8 mouse cellular contexts compared by ENCODE assay signal in the genomic region with DNA sequence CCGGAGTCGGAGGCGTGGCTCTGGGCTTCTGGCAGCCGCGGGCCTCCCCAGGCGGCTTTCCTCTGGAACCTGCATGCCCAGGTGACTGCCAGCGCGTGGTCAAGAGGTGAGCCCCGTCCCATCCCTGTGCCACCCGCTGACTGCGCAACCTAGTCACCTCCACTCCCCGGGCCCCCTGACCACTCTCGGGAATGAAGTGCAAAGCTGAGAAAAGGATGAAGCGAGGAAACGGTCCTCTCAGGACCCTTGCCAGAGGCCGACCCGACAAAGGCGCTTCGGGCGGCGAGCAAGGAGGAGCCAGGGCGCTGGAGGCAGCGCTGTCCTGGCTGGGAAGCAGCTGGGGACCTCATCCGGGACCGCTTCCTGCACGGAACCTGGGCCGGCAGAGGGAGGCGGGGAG. TPM values are rescaled to one million over a fixed set of nuclear protein-coding genes. Genes with fewer than 3 reads are reported as not detected.
DNase-seq lines count a peak whose midpoint lies in the region; ATAC-seq and TF ChIP-seq lines count a peak whose summit lies in the region.
"Not testable (repeated sequence)": the region's sequence is repeated elsewhere in the genome, so short reads cannot be mapped to it uniquely, and the experiment has no call there.

No protein-coding gene starts in this region.

- not testable (repeated sequence) for H3K4me1 ChIP-seq in cortical plate, adult 2 months (ENCODE audit: control insufficient read depth, insufficient read depth, low read length); forebrain, embryonic 12.5 days; heart, embryonic 15.5 days (replicated peaks); intestine, embryonic 16.5 days (ENCODE audit: control insufficient read depth, insufficient read depth, low read length); limb, embryonic 10.5 days; lung, embryonic 15.5 days; neural tube, embryonic 12.5 days

- TF ChIP-seq CTCF in cortical plate, adult 2 months (IDR thresholded peaks at IDR 0.05; ENCODE audit: extremely low read depth, insufficient read depth, low read length) = not testable (repeated sequence)

- H3K27me3 ChIP-seq in forebrain, embryonic 12.5 days; heart, embryonic 15.5 days; intestine, embryonic 16.5 days (replicated peaks; ENCODE audit: control insufficient read depth, insufficient read depth, low read length); lung, embryonic 15.5 days; neural tube, embryonic 12.5 days (replicated peaks): not testable (repeated sequence)
- H3K27me3 ChIP-seq in limb, embryonic 10.5 days (ENCODE audit: low read depth, poor library complexity, severe bottlenecking) = peaks cover 11% of the 10 kb centered on the region; the same call in 1 of the 2 replicates

- peak overlapping the region; percentile 75 for H3K4me2 ChIP-seq in forebrain, embryonic 12.5 days
- peak overlapping the region; percentile 78 for H3K4me2 ChIP-seq in heart, embryonic 15.5 days
- peak overlapping the region; percentile 68 for H3K4me2 ChIP-seq in intestine, embryonic 16.5 days (ENCODE audit: low read depth, low read length)
- H3K4me2 ChIP-seq in lung, embryonic 15.5 days = peak overlapping the region; percentile 64
- H3K4me2 ChIP-seq in neural tube, embryonic 12.5 days (replicated peaks) = peak overlapping the region; percentile 71

- peak; percentile 36 for DNase-seq in limb, embryonic 10.5 days (ENCODE audit: low spot score)
- DNase-seq in urinary bladder, postnatal 25 days (ENCODE audit: low spot score) = peak; percentile 2

- H3K27ac ChIP-seq in cortical plate, adult 2 months (ENCODE audit: insufficient read depth, low read length); forebrain, embryonic 12.5 days; heart, embryonic 15.5 days; intestine, embryonic 16.5 days (ENCODE audit: low read length); limb, embryonic 10.5 days; lung, embryonic 15.5 days; neural tube, embryonic 12.5 days: not testable (repeated sequence)

- 1% methylated on average over 21 of the region's 28 CpGs for WGBS in forebrain, embryonic 12.5 days
- under 1% methylated on average over 22 of the region's 28 CpGs for WGBS in heart, embryonic 15.5 days
- 1% methylated on average over 19 of the region's 28 CpGs for WGBS in intestine, embryonic 16.5 days
- WGBS in limb, embryonic 10.5 days = under 1% methylated on average over 21 of the region's 28 CpGs
- 0% methylated on average over 14 of the region's 28 CpGs for WGBS in lung, embryonic 15.5 days
- WGBS in neural tube, embryonic 12.5 days = 1% methylated on average over 27 of the region's 28 CpGs

- H3K4me3 ChIP-seq in cortical plate, adult 2 months (ENCODE audit: insufficient read depth, low read length) = peak overlapping the region; percentile 43
- peak overlapping the region; percentile 46 for H3K4me3 ChIP-seq in forebrain, embryonic 12.5 days (replicated peaks)
- H3K4me3 ChIP-seq in heart, embryonic 15.5 days = peak overlapping the region; percentile 43
- peak overlapping the region; percentile 39 for H3K4me3 ChIP-seq in intestine, embryonic 16.5 days (ENCODE audit: low read length)
- H3K4me3 ChIP-seq in limb, embryonic 10.5 days = peak overlapping the region; percentile 47
- H3K4me3 ChIP-seq in lung, embryonic 15.5 days = peak overlapping the region; percentile 35
- H3K4me3 ChIP-seq in neural tube, embryonic 12.5 days = peak overlapping the region; percentile 45

- not testable (repeated sequence) for H3K9me3 ChIP-seq in forebrain, embryonic 12.5 days; heart, embryonic 15.5 days (replicated peaks); intestine, embryonic 16.5 days (ENCODE audit: control insufficient read depth, low read length); limb, embryonic 10.5 days (replicated peaks); lung, embryonic 15.5 days; neural tube, embryonic 12.5 days

- peak overlapping the region; percentile 51 for H3K9ac ChIP-seq in forebrain, embryonic 12.5 days
- H3K9ac ChIP-seq in heart, embryonic 15.5 days; intestine, embryonic 16.5 days (ENCODE audit: low read depth, low read length); lung, embryonic 15.5 days: not testable (repeated sequence)
- H3K9ac ChIP-seq in neural tube, embryonic 12.5 days = peak overlapping the region; percentile 57; the same call in 1 of the 2 replicates

- not testable (repeated sequence) for H3K36me3 ChIP-seq in forebrain, embryonic 12.5 days (replicated peaks); heart, embryonic 15.5 days; intestine, embryonic 16.5 days (ENCODE audit: control insufficient read depth, insufficient read depth, low read length); limb, embryonic 10.5 days; lung, embryonic 15.5 days; neural tube, embryonic 12.5 days

- not testable (repeated sequence) for TF ChIP-seq POLR2A in cortical plate, adult 2 months (IDR thresholded peaks at IDR 0.05; ENCODE audit: extremely low read depth, insufficient read depth, low read length)

- ATAC-seq in forebrain, embryonic 12.5 days (ENCODE audit: low FRiP score); heart, embryonic 15.5 days (replicated peaks; ENCODE audit: insufficient number of reproducible peaks, insufficient read depth, low FRiP score, low read depth); intestine, embryonic 16.5 days; lung, embryonic 15.5 days (ENCODE audit: borderline replicate concordance, extremely low read depth, low FRiP score, low TSS enrichment); neural tube, embryonic 12.5 days (ENCODE audit: low FRiP score, low read depth): not testable (repeated sequence)

RNA-seq across cellular contexts. Expression of a gene that starts 0.4 kb away (rescaled TPM):
- 0.15 and 0.31 TPM in 2 replicates for polyA plus RNA-seq in cortical plate, adult 2 months (2012; rRNA removed)
- 0.32 TPM in 1 of 2 replicates, not detected in the other for polyA plus RNA-seq in forebrain, embryonic 12.5 days (2016; fragmentation: Nextera tagmentation; extraction: Ambion mirVana)
- polyA plus RNA-seq in heart, embryonic 15.5 days (2015; fragmentation: Nextera tagmentation; extraction: Ambion mirVana) = 0.06 and 0.08 TPM in 2 replicates
- 0.11 TPM in 1 of 2 replicates, not detected in the other for polyA plus RNA-seq in intestine, embryonic 16.5 days (2015; fragmentation: Nextera tagmentation; extraction: Ambion mirVana)
- polyA plus RNA-seq in limb, embryonic 10.5 days (2016; fragmentation: Nextera tagmentation; extraction: Ambion mirVana) = 0.06 and 0.10 TPM in 2 replicates
- polyA plus RNA-seq in lung, embryonic 15.5 days (2015; fragmentation: Nextera tagmentation; extraction: Ambion mirVana) = 0.10 and 0.24 TPM in 2 replicates
- 0.10 and 0.47 TPM in 2 replicates for polyA plus RNA-seq in neural tube, embryonic 12.5 days (2016; fragmentation: Nextera tagmentation; extraction: Ambion mirVana)

RNA-seq across cellular contexts. Expression of a gene that starts 49.7 kb away (rescaled TPM):
- polyA plus RNA-seq in cortical plate, adult 2 months (2012; rRNA removed) = not detected in 2 replicates
- polyA plus RNA-seq in forebrain, embryonic 12.5 days (2016; fragmentation: Nextera tagmentation; extraction: Ambion mirVana) = not detected in 2 replicates
- not detected in 2 replicates for polyA plus RNA-seq in heart, embryonic 15.5 days (2015; fragmentation: Nextera tagmentation; extraction: Ambion mirVana)
- polyA plus RNA-seq in intestine, embryonic 16.5 days (2015; fragmentation: Nextera tagmentation; extraction: Ambion mirVana) = not detected in 2 replicates
- polyA plus RNA-seq in limb, embryonic 10.5 days (2016; fragmentation: Nextera tagmentation; extraction: Ambion mirVana) = not detected in 2 replicates
- polyA plus RNA-seq in lung, embryonic 15.5 days (2015; fragmentation: Nextera tagmentation; extraction: Ambion mirVana) = not detected in 2 replicates
- polyA plus RNA-seq in neural tube, embryonic 12.5 days (2016; fragmentation: Nextera tagmentation; extraction: Ambion mirVana) = not detected in 2 replicates
